Mouse (Mus musculus) liver, adult 2 months (tissue): ENCODE data around the gene Il27ra.

ENCODE experiments used
- CTCF ChIP-seq: fragments of 200-500 bp; IDR thresholded peaks from 2 replicates; pipeline ENCODE4 v1.5.1; 2011; ENCODE audit warnings: low read depth, low read length, control low read depth
- POLR2A ChIP-seq: fragments of 200-500 bp; IDR thresholded peaks from 2 replicates; pipeline ENCODE4 v1.6.1; 2011; ENCODE audit warnings: low read length, control low read depth; ENCODE audit not compliant: insufficient read depth; ENCODE audit errors: extremely low read depth

DNA sequence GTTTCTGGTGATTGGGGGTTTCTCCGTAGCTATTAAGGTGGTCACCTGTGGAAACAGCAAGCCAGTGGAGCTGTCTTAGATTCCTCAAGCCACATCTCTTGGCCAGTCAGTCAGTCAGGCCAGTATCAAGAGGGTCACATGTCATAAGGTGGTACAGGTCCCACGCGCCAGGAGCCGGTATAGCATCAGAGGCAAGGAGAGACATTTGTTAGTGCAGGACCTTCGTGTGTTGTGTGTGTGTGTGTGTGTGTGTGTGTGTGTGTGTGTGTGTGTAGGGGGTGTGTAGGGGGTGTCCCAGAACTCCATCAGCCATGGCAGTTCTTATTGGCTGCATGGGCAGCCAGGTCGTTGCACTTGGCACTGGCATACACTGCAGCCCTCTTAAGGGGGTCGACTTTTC lies 25.5 kb upstream of the Il27ra start:
- TF ChIP-seq POLR2A, result no peak
- no peak for TF ChIP-seq CTCF
